Comparison of ENCODE assay signal across 14 mouse cellular contexts in the genomic region with DNA sequence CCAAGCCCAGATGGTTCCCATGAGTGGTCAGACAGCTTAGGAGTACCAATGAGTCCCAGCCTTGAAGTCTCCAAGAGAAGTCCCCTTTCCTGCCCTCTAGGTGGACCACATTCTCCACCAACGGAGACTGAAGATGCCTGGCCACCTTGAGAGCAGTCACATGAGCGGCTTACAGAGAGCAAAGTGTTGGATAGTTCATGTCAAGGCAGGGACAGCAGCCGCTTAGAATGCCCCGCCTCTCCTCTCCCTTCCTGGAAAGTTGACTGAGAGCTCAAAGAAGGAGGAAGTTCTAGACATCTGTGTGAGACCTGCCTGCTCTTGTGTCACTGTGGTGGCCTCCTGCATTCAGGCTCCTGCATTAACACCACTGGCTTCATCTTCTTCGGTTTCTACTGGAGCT. TPM values are rescaled to one million over a fixed set of nuclear protein-coding genes. Genes with fewer than 3 reads are reported as not detected.
DNase-seq lines count a peak whose midpoint lies in the region; ATAC-seq lines count a peak whose summit lies in the region.
"Had no signal": no experiment of that assay in that cellular context is flagged by ENCODE, and none has a peak within 500 bp of the region (broad histone marks: within the 10 kb centered on the region; RNA-seq: fewer than 3 reads in every experiment).

A gene (minus strand): TSS at position 135 of the 400 bp plus-strand sequence.

- no peaks in the 10 kb centered on the region for H3K27me3 ChIP-seq in liver, embryonic 13.5 days
- H3K27me3 ChIP-seq in liver, embryonic 11.5 days (replicated peaks; ENCODE audit: control insufficient read depth, insufficient read depth, low read length): no peaks in the 10 kb centered on the region
- H3K27me3 ChIP-seq in hindbrain, embryonic 10.5 days (ENCODE audit: insufficient read depth, poor library complexity, severe bottlenecking): no peaks in the 10 kb centered on the region
- H3K27me3 ChIP-seq: embryonic facial prominence, embryonic 13.5 days; midbrain, embryonic 13.5 days had no signal

- no peak within 1 kb of the TSS for H3K4me3 ChIP-seq in liver, embryonic 13.5 days (replicated peaks)
- no peak within 1 kb of the TSS for H3K4me3 ChIP-seq in liver, embryonic 11.5 days (ENCODE audit: low read depth, low read length)
- H3K4me3 ChIP-seq in hindbrain, embryonic 10.5 days: no peak within 1 kb of the TSS
- H3K4me3 ChIP-seq: embryonic facial prominence, embryonic 13.5 days; midbrain, embryonic 13.5 days had no signal

- peak within 1 kb of the TSS; percentile 45; the same call in 1 of the 2 replicates for H3K27ac ChIP-seq in liver, embryonic 13.5 days
- no peak within 1 kb of the TSS for H3K27ac ChIP-seq in liver, embryonic 11.5 days (ENCODE audit: low read depth, low read length)
- H3K27ac ChIP-seq in hindbrain, embryonic 10.5 days: no peak within 1 kb of the TSS
- H3K27ac ChIP-seq: embryonic facial prominence, embryonic 13.5 days; midbrain, embryonic 13.5 days had no signal

- no peak within 1 kb of the TSS for H3K9ac ChIP-seq in liver, embryonic 13.5 days
- no peak within 1 kb of the TSS for H3K9ac ChIP-seq in liver, embryonic 11.5 days (ENCODE audit: low read depth, low read length)
- H3K9ac ChIP-seq: embryonic facial prominence, embryonic 13.5 days; midbrain, embryonic 13.5 days had no signal

- WGBS in liver, embryonic 13.5 days (ENCODE audit: insufficient replicate concordance): 13% methylated on average over 5 of the region's 5 CpGs
- WGBS in liver, embryonic 11.5 days: 34% methylated on average over 5 of the region's 5 CpGs
- WGBS in hindbrain, embryonic 10.5 days: 85% methylated on average over 5 of the region's 5 CpGs

- DNase-seq in liver, embryonic 13.5 days: no peak
- no peak for DNase-seq in liver, embryonic 11.5 days (ENCODE audit: low spot score)
- peak; percentile 76 for DNase-seq in induced T-regulatory cell, adult 2 months (ENCODE audit: low read depth)
- peak; percentile 33 to 44 for DNase-seq in lung, postnatal 4 days
- peak; percentile 56 for DNase-seq in thymus, postnatal 14 days
- no peak for DNase-seq in layer of hippocampus, postnatal 14 days (ENCODE audit: low spot score in 2 of 2)
- DNase-seq in hindbrain, embryonic 10.5 days (ENCODE audit: low spot score): no peak
- no peak for DNase-seq in gastrocnemius, adult 8-10 months (ENCODE audit: low spot score in 2 of 2)
- DNase-seq: cerebellum, adult 11 months had no signal

- H3K4me1 ChIP-seq in liver, embryonic 13.5 days (replicated peaks): peaks cover 23% of the 10 kb centered on the region
- H3K4me1 ChIP-seq in liver, embryonic 11.5 days (replicated peaks; ENCODE audit: control insufficient read depth, insufficient read depth, low read length): no peaks in the 10 kb centered on the region; the same call in 1 of the 2 replicates
- no peaks in the 10 kb centered on the region for H3K4me1 ChIP-seq in hindbrain, embryonic 10.5 days (replicated peaks)

- ATAC-seq in liver, embryonic 13.5 days (ENCODE audit: low read depth): no peak
- no peak for ATAC-seq in liver, embryonic 11.5 days (replicated peaks; ENCODE audit: low FRiP score)
- ATAC-seq: midbrain, embryonic 13.5 days had no signal

- H3K9me3 ChIP-seq in liver, embryonic 13.5 days (replicated peaks): no peaks in the 10 kb centered on the region
- no peaks in the 10 kb centered on the region for H3K9me3 ChIP-seq in liver, embryonic 11.5 days (ENCODE audit: control insufficient read depth, low read length)
- no peaks in the 10 kb centered on the region for H3K9me3 ChIP-seq in hindbrain, embryonic 10.5 days
- H3K9me3 ChIP-seq: embryonic facial prominence, embryonic 13.5 days; midbrain, embryonic 13.5 days had no signal

- no peak within 1 kb of the TSS for H3K4me2 ChIP-seq in liver, embryonic 13.5 days
- no peak within 1 kb of the TSS for H3K4me2 ChIP-seq in liver, embryonic 11.5 days
- H3K4me2 ChIP-seq: embryonic facial prominence, embryonic 13.5 days; midbrain, embryonic 13.5 days had no signal

- H3K36me3 ChIP-seq in liver, embryonic 13.5 days: no peaks in the 10 kb centered on the region
- no peaks in the 10 kb centered on the region for H3K36me3 ChIP-seq in liver, embryonic 11.5 days (ENCODE audit: control insufficient read depth, insufficient read depth, low read length)
- no peaks in the 10 kb centered on the region for H3K36me3 ChIP-seq in hindbrain, embryonic 10.5 days
- H3K36me3 ChIP-seq: embryonic facial prominence, embryonic 13.5 days; midbrain, embryonic 13.5 days had no signal

RNA-seq across cellular contexts. Expression of the gene that starts here (rescaled TPM):
- 0.05 TPM in 2 replicates for polyA plus RNA-seq in liver, embryonic 13.5 days (2015; fragmentation: Nextera tagmentation; extraction: Ambion mirVana)
- polyA plus RNA-seq in liver, embryonic 11.5 days (2014; fragmentation: Nextera tagmentation; extraction: Ambion mirVana): not detected in 2 replicates
- not detected for total RNA-seq in layer of hippocampus, postnatal 14 days (2021)
- not detected in 2 replicates for polyA plus RNA-seq in hindbrain, embryonic 10.5 days (2016; fragmentation: Nextera tagmentation; extraction: Ambion mirVana)
- not detected for total RNA-seq in gastrocnemius, adult 8-10 months (2022)
- polyA plus RNA-seq: heart, postnatal 0 days; kidney, embryonic 14.5 days; limb, embryonic 11.5 days had no signal

Comparison
In these comparisons a context has a peak if more than half of its experiments do, and no peak if none do; other contexts are left out.
1. DNase-seq: peak in induced T-regulatory cell, adult 2 months (single experiment), lung, postnatal 4 days (2 of 2) and thymus, postnatal 14 days (single experiment); none in liver, embryonic 13.5 days (single experiment), liver, embryonic 11.5 days (single experiment), layer of hippocampus, postnatal 14 days (0 of 2), hindbrain, embryonic 10.5 days (single experiment) and gastrocnemius, adult 8-10 months (0 of 2).